Mouse (Mus musculus): ENCODE results near the gene Nr4a1. TPM values are rescaled to one million over a fixed set of nuclear protein-coding genes. Genes with fewer than 3 reads are reported as not detected.

Nr4a1 gene
- polyA plus RNA-seq, 1 experiment from 2014 or later, result 7.5 TPM

DNA sequence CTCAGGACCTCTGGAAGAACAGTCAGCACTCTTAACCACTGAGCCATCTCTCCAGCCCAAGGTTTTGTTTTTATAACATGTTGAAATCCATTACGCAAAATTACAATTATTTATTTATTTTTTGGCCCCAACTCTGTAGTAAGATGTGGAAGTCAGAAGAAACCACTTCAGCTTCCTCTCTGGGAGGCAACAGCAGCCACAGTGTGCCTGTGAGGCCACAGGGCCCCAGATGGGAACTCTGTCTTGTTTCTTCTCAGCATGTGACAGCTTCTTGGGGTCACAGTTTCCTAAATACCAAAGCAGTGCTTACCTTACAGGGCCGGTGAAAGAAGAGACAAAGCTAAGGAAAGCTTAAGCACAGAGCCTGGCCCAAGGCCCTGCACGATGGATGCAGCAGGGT lies 10.1 kb upstream of the Nr4a1 start:
- WGBS (ENCODE audit: insufficient replicate concordance), result 64% methylated on average over 3 of the region's 3 CpGs
- ATAC-seq (replicated peaks; ENCODE audit: insufficient number of reproducible peaks, low FRiP score, low TSS enrichment), result no peak
- no peaks in the 10 kb centered on the region for H3K36me3 ChIP-seq (ENCODE audit: control insufficient read depth, insufficient read depth, low read length)
- no peaks in the 10 kb centered on the region for H3K9me3 ChIP-seq (replicated peaks; ENCODE audit: control insufficient read depth, low read length)
- no peak overlapping the region for H3K9ac ChIP-seq (ENCODE audit: low read depth, low read length)
- H3K27ac ChIP-seq (ENCODE audit: low read depth, low read length), result no peak overlapping the region
- no peak overlapping the region for H3K4me2 ChIP-seq
- H3K4me1 ChIP-seq (ENCODE audit: control insufficient read depth, insufficient read depth, low read length), result peaks cover 31% of the 10 kb centered on the region
- H3K4me3 ChIP-seq (ENCODE audit: low read depth, low read length), result no peak overlapping the region
- H3K27me3 ChIP-seq (ENCODE audit: control insufficient read depth, insufficient read depth, low read length), result no peaks in the 10 kb centered on the region

DNA sequence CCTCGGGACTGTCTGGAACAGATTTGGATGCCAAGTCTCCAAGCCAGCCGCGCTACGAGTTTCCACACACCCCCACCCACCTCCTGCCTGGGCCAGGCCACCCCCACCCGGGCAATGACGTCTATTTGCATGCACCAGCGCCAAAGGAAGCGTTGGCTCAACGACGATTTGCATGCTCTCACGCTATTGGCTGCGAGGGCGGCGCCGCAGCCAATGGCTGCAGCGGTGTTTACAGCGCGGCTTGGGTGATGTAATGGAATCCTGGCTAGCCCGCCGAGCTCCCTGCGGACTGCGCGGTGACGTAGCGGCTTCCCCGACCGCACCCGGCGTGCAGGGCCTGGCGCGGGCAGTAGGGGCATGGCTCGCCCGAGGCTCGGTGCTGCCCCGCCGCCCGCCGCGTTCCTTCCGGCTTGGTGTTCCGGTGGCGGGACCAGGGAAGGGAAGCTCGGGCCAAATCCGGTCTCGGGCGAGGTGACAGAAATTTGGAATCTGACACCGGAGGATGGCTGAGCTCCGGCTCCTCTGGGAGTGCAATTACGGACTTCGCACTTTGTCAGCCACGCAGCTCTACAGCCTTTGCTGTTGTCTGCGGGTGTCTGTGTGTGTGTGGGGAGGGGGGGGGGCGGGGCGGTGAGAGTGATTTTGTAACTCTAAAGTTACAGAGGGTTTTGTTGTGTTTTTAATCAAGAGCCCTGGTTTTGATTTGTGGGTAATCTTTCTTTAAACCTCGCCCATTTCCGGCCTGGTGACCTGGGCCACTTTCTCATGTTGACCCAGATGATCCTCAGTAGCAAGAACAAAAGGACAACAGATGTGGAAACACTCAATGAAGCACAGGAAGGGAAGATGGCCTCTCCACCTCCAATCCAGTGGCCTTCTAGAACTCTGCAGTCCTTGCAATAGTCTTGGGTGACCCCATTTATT lies 7.6 kb upstream of the Nr4a1 start:
- Histone ChIP-seq H3K36me3 (ENCODE audit: control insufficient read depth, insufficient read depth, low read length) (no peaks in the 10 kb centered on the region), H3K9ac (ENCODE audit: low read depth, low read length) (peak overlapping the region; percentile 75), H3K4me1 (ENCODE audit: control insufficient read depth, insufficient read depth, low read length) (peaks cover 27% of the 10 kb centered on the region), H3K27me3 (ENCODE audit: control insufficient read depth, insufficient read depth, low read length) (no peaks in the 10 kb centered on the region), H3K4me3 (ENCODE audit: low read depth, low read length) (peak overlapping the region; percentile 34), H3K9me3 (replicated peaks; ENCODE audit: control insufficient read depth, low read length) (no peaks in the 10 kb centered on the region), H3K4me2 (peak overlapping the region; percentile 68), H3K27ac (ENCODE audit: low read depth, low read length) (peak overlapping the region; percentile 89)
- WGBS (ENCODE audit: insufficient replicate concordance), result 2% methylated on average over 56 of the region's 56 CpGs
- peak; percentile 97 for ATAC-seq (replicated peaks; ENCODE audit: insufficient number of reproducible peaks, low FRiP score, low TSS enrichment)

DNA sequence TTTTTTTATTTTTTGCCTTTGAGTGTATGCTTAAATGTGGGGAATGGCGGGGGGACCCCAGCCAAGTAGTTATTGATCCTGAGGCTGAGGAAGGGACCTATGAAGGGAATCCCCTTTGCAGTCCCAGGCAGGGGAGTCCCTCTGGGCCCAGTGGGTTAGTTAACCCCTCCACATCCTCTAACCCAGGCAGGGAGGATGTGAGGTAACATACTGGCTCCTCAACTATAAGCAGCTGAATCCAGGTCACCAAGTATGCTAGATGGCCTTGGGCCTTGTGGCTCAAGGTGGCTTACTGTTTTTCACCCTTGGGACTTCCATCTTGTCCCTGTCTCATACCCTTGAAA lies 6.9 kb upstream of the Nr4a1 start:
- Histone ChIP-seq H3K9me3 (replicated peaks; ENCODE audit: control insufficient read depth, low read length) (no peaks in the 10 kb centered on the region), H3K4me3 (ENCODE audit: low read depth, low read length) (no peak overlapping the region)

DNA sequence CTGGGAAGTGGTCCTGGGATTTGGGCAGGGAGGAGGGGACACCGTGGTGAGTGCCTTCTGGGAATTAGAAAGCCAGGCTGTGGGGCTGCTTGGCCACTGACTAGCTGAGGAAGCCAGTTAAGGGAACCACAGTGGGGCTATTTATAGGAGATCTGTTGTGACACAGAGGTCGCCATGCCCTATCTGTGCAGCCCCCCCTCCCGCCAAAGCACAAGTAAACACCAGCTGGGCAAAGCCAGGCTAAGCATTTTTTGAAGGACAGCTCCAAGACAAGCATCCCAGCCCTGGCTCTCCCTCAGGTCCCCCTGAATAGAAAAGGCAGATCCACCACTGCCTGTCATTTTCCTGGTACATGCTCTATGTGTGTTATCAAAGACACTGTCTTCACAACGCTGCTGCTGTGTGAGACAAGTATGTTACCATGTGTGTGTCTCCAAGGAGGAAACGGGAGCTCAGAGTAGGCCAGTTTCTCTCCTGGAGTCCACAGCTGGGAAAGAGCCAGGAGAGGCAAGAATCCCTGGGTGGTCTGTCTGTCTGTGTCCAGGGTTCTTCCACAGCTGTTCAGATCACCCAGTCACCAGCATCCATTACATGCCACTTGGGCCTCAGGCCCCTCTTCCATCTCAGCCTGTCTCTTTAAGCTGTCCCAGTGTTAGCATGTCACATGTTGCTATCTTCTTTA lies 5.9 kb upstream of the Nr4a1 start:
- WGBS (ENCODE audit: insufficient replicate concordance), result 22% methylated on average over 5 of the region's 5 CpGs
- H3K4me3 ChIP-seq (ENCODE audit: low read depth, low read length), result no peak overlapping the region
- H3K4me2 ChIP-seq, result 0 out of 2 replicates have a peak overlapping the region, but pooled peaks have one; percentile 3
- peak overlapping the region; percentile 85 for H3K27ac ChIP-seq (ENCODE audit: low read depth, low read length)
- no peaks in the 10 kb centered on the region for H3K36me3 ChIP-seq (ENCODE audit: control insufficient read depth, insufficient read depth, low read length)
- no peaks in the 10 kb centered on the region for H3K9me3 ChIP-seq (replicated peaks; ENCODE audit: control insufficient read depth, low read length)
- H3K9ac ChIP-seq (ENCODE audit: low read depth, low read length), result peak overlapping the region; percentile 46
- no peaks in the 10 kb centered on the region for H3K27me3 ChIP-seq (ENCODE audit: control insufficient read depth, insufficient read depth, low read length)
- H3K4me1 ChIP-seq (ENCODE audit: control insufficient read depth, insufficient read depth, low read length), result peaks cover 19% of the 10 kb centered on the region
- ATAC-seq (replicated peaks; ENCODE audit: insufficient number of reproducible peaks, low FRiP score, low TSS enrichment), result no peak

More for the DNA sequence above, 6.9 kb upstream of the Nr4a1 start:
- Histone ChIP-seq H3K27ac (ENCODE audit: low read depth, low read length) (peak overlapping the region; percentile 89; the same call in 1 of the 2 replicates), H3K4me1 (ENCODE audit: control insufficient read depth, insufficient read depth, low read length) (peaks cover 20% of the 10 kb centered on the region), H3K27me3 (ENCODE audit: control insufficient read depth, insufficient read depth, low read length) (no peaks in the 10 kb centered on the region), H3K9ac (ENCODE audit: low read depth, low read length) (peak overlapping the region; percentile 75; the same call in 1 of the 2 replicates), H3K36me3 (ENCODE audit: control insufficient read depth, insufficient read depth, low read length) (no peaks in the 10 kb centered on the region), H3K4me2 (peak overlapping the region; percentile 68)
- ATAC-seq (replicated peaks; ENCODE audit: insufficient number of reproducible peaks, low FRiP score, low TSS enrichment), result no peak
- 86% methylated on average over 1 of the region's 1 CpGs for WGBS (ENCODE audit: insufficient replicate concordance)

DNA sequence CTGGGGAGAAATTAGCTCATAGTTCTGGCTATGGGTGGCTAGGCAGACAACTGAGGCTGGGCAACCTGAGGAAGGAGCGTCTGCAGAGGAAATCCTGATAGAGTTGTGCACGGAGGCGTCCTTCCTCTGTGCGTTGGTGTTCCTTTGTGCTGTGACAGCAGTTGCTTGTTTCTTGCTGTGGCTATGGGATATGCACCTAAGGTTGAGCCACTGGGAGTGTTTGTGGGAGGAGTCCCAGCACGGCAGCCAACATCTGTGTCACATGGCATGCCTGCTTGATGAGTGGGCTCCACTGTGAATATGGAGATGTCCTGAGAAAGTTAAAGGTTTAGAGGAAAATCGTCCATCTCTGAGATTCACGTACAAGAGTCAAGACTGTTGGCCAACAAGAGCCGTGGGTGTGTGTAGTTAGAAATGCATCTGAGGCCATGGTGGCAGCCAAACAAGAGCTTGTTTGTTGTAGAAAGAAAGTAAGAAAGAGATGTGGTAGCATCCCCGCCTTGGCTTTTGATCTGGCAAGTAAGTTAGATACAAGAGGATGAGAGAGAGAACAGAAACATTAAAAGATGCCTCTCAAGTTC lies 3.8 kb upstream of the Nr4a1 start:
- 67% methylated on average over 9 of the region's 9 CpGs for WGBS (ENCODE audit: insufficient replicate concordance)
- no peak overlapping the region for H3K4me3 ChIP-seq (ENCODE audit: low read depth, low read length)

DNA sequence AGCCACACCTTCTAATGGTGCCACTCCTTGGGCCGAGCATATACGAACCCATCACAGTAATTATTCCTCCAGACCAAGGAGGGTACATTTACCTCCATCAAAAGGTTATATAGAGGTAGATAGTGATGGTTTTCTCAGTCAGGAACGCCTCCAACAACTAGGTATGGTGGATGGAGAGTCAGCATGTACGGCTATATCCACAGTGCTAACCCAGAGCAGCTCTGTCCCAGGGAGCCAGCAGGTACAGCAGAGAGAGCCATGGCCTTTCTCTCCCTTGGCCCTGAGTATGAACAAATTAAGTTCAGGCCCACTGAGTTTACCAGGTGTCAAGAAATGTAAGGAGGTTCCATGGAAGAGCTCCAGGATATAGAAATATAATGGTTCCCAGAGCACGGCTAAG lies 2.1 kb upstream of the Nr4a1 start:
- H3K27me3 ChIP-seq (ENCODE audit: control insufficient read depth, insufficient read depth, low read length), result no peaks in the 10 kb centered on the region
- H3K36me3 ChIP-seq (ENCODE audit: control insufficient read depth, insufficient read depth, low read length), result no peaks in the 10 kb centered on the region
- H3K9ac ChIP-seq (ENCODE audit: low read depth, low read length), result no peak overlapping the region
- H3K4me1 ChIP-seq (ENCODE audit: control insufficient read depth, insufficient read depth, low read length), result peaks cover 30% of the 10 kb centered on the region
- H3K4me3 ChIP-seq (ENCODE audit: low read depth, low read length), result no peak overlapping the region
- no peak overlapping the region for H3K4me2 ChIP-seq
- ATAC-seq (replicated peaks; ENCODE audit: insufficient number of reproducible peaks, low FRiP score, low TSS enrichment), result no peak
- no peaks in the 10 kb centered on the region for H3K9me3 ChIP-seq (replicated peaks; ENCODE audit: control insufficient read depth, low read length)
- no peak overlapping the region for H3K27ac ChIP-seq (ENCODE audit: low read depth, low read length)
- 89% methylated on average over 5 of the region's 5 CpGs for WGBS (ENCODE audit: insufficient replicate concordance)

More for the DNA sequence above, 3.8 kb upstream of the Nr4a1 start:
- Histone ChIP-seq H3K27ac (ENCODE audit: low read depth, low read length) (no peak overlapping the region), H3K4me1 (ENCODE audit: control insufficient read depth, insufficient read depth, low read length) (peaks cover 29% of the 10 kb centered on the region), H3K36me3 (ENCODE audit: control insufficient read depth, insufficient read depth, low read length) (no peaks in the 10 kb centered on the region), H3K4me2 (no peak overlapping the region), H3K9ac (ENCODE audit: low read depth, low read length) (no peak overlapping the region), H3K9me3 (replicated peaks; ENCODE audit: control insufficient read depth, low read length) (no peaks in the 10 kb centered on the region), H3K27me3 (ENCODE audit: control insufficient read depth, insufficient read depth, low read length) (no peaks in the 10 kb centered on the region)
- no peak for ATAC-seq (replicated peaks; ENCODE audit: insufficient number of reproducible peaks, low FRiP score, low TSS enrichment)

DNA sequence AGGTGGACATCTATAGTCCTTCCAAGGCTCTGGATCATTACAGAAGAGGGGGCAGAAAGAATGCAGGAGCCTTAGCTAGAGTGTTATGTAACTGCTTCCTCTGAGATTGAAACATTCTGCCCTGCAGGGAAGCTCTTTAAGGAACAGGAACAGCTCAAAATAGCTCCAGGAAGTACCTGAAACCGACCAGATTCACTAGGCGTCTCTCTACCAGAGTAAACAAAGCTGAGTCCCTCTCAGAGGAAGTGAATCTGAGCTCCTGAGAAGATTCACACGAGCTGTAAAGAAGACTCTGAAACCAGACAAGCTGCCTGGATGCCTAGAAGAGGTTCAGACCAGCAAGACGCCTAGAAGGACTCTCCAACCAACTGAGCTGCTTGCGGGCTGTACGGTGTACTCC lies 1.5 kb upstream of the Nr4a1 start:
- Histone ChIP-seq H3K9ac (ENCODE audit: low read depth, low read length) (no peak overlapping the region), H3K9me3 (replicated peaks; ENCODE audit: control insufficient read depth, low read length) (no peaks in the 10 kb centered on the region), H3K4me3 (ENCODE audit: low read depth, low read length) (no peak overlapping the region), H3K27ac (ENCODE audit: low read depth, low read length) (no peak overlapping the region), H3K4me2 (no peak overlapping the region), H3K4me1 (ENCODE audit: control insufficient read depth, insufficient read depth, low read length) (peaks cover 25% of the 10 kb centered on the region), H3K36me3 (ENCODE audit: control insufficient read depth, insufficient read depth, low read length) (no peaks in the 10 kb centered on the region), H3K27me3 (ENCODE audit: control insufficient read depth, insufficient read depth, low read length) (no peaks in the 10 kb centered on the region)
- 72% methylated on average over 6 of the region's 6 CpGs for WGBS (ENCODE audit: insufficient replicate concordance)
- ATAC-seq (replicated peaks; ENCODE audit: insufficient number of reproducible peaks, low FRiP score, low TSS enrichment), result no peak

DNA sequence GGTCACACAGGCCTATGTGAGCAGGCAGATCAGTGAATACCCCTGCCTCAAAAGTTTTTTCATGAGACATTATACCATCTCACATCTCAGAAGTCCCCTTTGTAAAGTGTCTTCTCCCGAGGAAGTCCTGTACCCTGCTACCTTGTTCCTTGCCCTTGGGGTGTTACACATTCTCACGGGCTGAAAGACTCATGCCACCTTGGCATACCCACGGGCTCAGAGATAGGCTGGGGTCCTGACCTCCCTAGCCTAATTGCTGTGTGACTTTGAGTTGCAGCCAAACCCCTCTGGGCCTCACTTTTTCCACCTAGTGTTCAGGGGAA lies 545 bp upstream of the Nr4a1 start:
- 22% methylated on average over 3 of the region's 3 CpGs for WGBS (ENCODE audit: insufficient replicate concordance)
- ATAC-seq (replicated peaks; ENCODE audit: insufficient number of reproducible peaks, low FRiP score, low TSS enrichment), result no peak
- Histone ChIP-seq H3K4me3 (ENCODE audit: low read depth, low read length) (peak overlapping the region; percentile 60), H3K36me3 (ENCODE audit: control insufficient read depth, insufficient read depth, low read length) (no peaks in the 10 kb centered on the region), H3K4me2 (peak overlapping the region; percentile 73), H3K27ac (ENCODE audit: low read depth, low read length) (peak overlapping the region; percentile 65), H3K9ac (ENCODE audit: low read depth, low read length) (peak overlapping the region; percentile 80), H3K4me1 (ENCODE audit: control insufficient read depth, insufficient read depth, low read length) (peaks cover 16% of the 10 kb centered on the region), H3K27me3 (ENCODE audit: control insufficient read depth, insufficient read depth, low read length) (no peaks in the 10 kb centered on the region), H3K9me3 (replicated peaks; ENCODE audit: control insufficient read depth, low read length) (no peaks in the 10 kb centered on the region)
